Mouse (Mus musculus) liver, embryonic 11.5 days (tissue): ENCODE measurements around the gene Cyp1b1. TPM values are rescaled to one million over a fixed set of nuclear protein-coding genes. Genes with fewer than 3 reads are reported as not detected.
A peak's percentile ranks its signal among the peaks of the same experiment; 100 is the strongest.

ENCODE experiments used
- ATAC-seq: fragments of 200-750 bp; cut with Nextera tagmentation; replicated peaks from 2 replicates; pipeline ENCODE4 v1.8.0; 2017; ENCODE audit warnings: moderate number of reproducible peaks, mild to moderate bottlenecking, moderate TSS enrichment, moderate library complexity; ENCODE audit not compliant: low FRiP score
- DNase-seq: peaks from one replicate; pipeline ENCODE4 v3.0.0-alpha.2; 2017; ENCODE audit warnings: low spot score
- H3K27ac ChIP-seq: fragments of 300-500 bp; sonication (generic); 2 replicates; pipeline ENCODE4 v1.5.1; 2014; ENCODE audit warnings: mild to moderate bottlenecking, low read depth, low read length, control low read depth
- H3K27me3 ChIP-seq: fragments of 300-500 bp; sonication (generic); replicated peaks from 2 replicates; pipeline ENCODE4 v1.6.1; 2014; ENCODE audit warnings: low read length, mixed read lengths; ENCODE audit not compliant: control insufficient read depth, insufficient read depth
- H3K36me3 ChIP-seq: fragments of 300-500 bp; sonication (generic); 2 replicates; pipeline ENCODE4 v1.6.1; 2014; ENCODE audit warnings: mild to moderate bottlenecking, low read length, moderate library complexity, mixed read lengths; ENCODE audit not compliant: control insufficient read depth, insufficient read depth
- H3K4me1 ChIP-seq: fragments of 300-500 bp; sonication (generic); replicated peaks from 2 replicates; pipeline ENCODE4 v1.6.1; 2014; ENCODE audit warnings: low read length, mixed read lengths; ENCODE audit not compliant: control insufficient read depth, insufficient read depth
- H3K4me2 ChIP-seq: fragments of 300-500 bp; sonication (generic); 2 replicates; pipeline ENCODE4 v1.6.1; 2014; ENCODE audit warnings: mild to moderate bottlenecking, control low read depth, moderate library complexity
- H3K4me3 ChIP-seq: fragments of 300-500 bp; sonication (generic); 2 replicates; pipeline ENCODE4 v1.5.1; 2014; ENCODE audit warnings: low read depth, low read length, control low read depth
- H3K9ac ChIP-seq: fragments of 300-500 bp; sonication (generic); 2 replicates; pipeline ENCODE4 v1.6.1; 2014; ENCODE audit warnings: low read depth, low read length, control low read depth
- H3K9me3 ChIP-seq: fragments of 300-500 bp; sonication (generic); 2 replicates; pipeline ENCODE4 v1.6.1; 2016; ENCODE audit warnings: low read length, inconsistent platforms, mixed read lengths; ENCODE audit not compliant: control insufficient read depth
- WGBS: fragments of 180-500 bp; shearing (Covaris S2); extraction: QIAGEN DNeasy Blood & Tissue Kit; methylation state at CpG from one replicate; pipeline ENCODE4 v1.1.7; 2014; 5-methylcytosine and 5-hydroxymethylcytosine counted together
- polyA plus RNA-seq: library from polyadenylated mRNA; unstranded; fragments of >200 nt; fragmentation: Nextera tagmentation; extraction: Ambion mirVana; gene quantifications from 2 replicates; pipeline ENCODE4 v1.2.1, GENCODE M21; 2014

The Cyp1b1 gene
- 6.9 and 10.2 TPM in 2 replicates for polyA plus RNA-seq

DNA sequence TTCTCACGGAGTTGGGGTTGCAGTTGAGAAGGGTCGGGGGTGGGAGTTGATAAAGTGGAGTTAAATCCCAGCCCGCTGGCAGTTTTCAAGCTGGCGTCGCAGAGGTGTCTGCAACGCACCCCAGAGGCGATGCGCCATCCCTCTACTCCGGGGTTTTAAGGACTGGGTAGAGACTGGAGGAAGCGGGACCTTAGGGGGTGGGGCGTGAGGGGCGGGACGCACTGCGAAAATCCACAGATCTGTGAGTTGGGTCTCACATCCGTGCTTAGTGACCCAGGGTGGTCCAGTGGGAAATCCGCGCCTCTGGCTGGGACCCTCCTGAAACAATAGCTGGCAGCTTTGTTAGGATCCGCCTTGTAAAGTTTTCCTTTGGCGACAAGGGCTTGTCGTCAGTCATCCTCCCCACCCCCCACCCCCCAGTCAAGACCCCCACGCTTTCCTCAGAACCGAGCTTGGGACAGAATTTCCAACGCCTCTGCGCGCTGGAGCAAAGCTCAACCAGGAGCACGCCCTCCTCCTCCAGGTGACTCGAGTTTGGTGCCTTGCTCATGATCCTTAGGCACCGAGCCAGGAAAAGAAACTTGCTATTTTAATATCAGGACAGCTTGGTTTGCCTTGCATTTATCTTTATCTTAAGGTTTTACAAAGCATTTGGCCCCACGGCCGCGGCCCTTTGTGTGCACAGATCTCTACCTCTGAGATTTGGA lies at the start of gene Cyp1b1:
Gene Cyp1b1 (minus strand): TSS at position 131 of the 707 bp plus-strand sequence.
- Histone ChIP-seq H3K4me2 (peak within 1 kb of the TSS; percentile 80), H3K27ac (no peak within 1 kb of the TSS), H3K9me3 (no peaks in the 10 kb centered on the region), H3K4me1 (peaks cover 15% of the 10 kb centered on the region; the same call in 1 of the 2 replicates), H3K9ac (peak within 1 kb of the TSS; percentile 38), H3K27me3 (peaks cover 63% of the 10 kb centered on the region), H3K36me3 (no peaks in the 10 kb centered on the region), H3K4me3 (peak within 1 kb of the TSS; percentile 43)
- WGBS: 2% methylated on average over 31 of the region's 31 CpGs
- no peak for DNase-seq
- no peak for ATAC-seq

DNA sequence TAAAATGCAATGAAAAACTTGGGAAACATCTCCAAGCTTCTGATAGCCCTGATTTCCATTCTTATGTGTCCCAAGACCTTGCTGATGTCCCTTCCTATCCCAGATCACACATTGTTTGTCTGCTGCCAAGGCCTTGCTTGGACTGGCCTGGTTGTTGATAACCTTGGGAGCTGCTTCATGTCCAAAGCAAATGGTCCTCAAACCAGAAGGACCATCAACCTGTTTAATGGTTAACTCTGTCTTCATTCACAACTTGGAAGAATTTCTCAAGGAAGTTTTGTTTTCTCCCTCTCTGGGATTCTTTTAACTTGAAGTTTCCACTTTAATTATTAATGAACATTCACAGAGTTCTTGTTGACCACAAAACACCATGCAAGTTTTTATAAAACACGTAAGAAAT lies 47.0 kb upstream of the Cyp1b1 start:
- H3K4me2 ChIP-seq: no peak overlapping the region
- H3K27me3 ChIP-seq: no peaks in the 10 kb centered on the region
- H3K9me3 ChIP-seq: no peaks in the 10 kb centered on the region
- H3K9ac ChIP-seq: no peak overlapping the region
- 75% methylated on average over 1 of the region's 1 CpGs for WGBS
- DNase-seq (no peak), ATAC-seq (no peak)
- H3K4me3 ChIP-seq: no peak overlapping the region
- no peak overlapping the region for H3K27ac ChIP-seq
- no peaks in the 10 kb centered on the region for H3K36me3 ChIP-seq
- H3K4me1 ChIP-seq: no peaks in the 10 kb centered on the region

DNA sequence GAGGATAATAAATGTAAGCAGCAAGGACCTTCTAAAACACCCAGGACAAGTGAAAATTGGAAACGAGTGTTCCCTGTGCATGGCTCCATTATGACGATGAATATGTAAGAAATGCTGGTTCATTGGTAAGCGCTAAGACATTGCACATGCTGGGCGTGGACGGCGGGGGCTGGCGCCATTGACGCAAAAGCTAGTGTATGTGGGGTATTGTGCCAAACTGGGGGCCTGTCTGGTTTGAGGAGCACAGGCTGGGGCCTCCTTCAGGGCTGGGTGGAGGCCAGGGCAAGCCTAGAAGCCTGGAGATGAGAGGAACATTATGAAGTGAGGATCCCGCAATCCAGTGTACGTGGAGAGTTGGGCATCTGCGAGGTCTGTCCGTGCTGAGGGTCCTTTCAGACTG lies 39.0 kb upstream of the Cyp1b1 start:
- no peak overlapping the region for H3K4me3 ChIP-seq
- WGBS: 93% methylated on average over 12 of the region's 12 CpGs
- H3K4me1 ChIP-seq: no peaks in the 10 kb centered on the region
- no peak for ATAC-seq
- no peaks in the 10 kb centered on the region for H3K36me3 ChIP-seq
- H3K27me3 ChIP-seq: no peaks in the 10 kb centered on the region
- no peak overlapping the region for H3K4me2 ChIP-seq
- no peak for DNase-seq
- H3K9me3 ChIP-seq: no peaks in the 10 kb centered on the region
- H3K27ac ChIP-seq: no peak overlapping the region
- H3K9ac ChIP-seq: no peak overlapping the region

DNA sequence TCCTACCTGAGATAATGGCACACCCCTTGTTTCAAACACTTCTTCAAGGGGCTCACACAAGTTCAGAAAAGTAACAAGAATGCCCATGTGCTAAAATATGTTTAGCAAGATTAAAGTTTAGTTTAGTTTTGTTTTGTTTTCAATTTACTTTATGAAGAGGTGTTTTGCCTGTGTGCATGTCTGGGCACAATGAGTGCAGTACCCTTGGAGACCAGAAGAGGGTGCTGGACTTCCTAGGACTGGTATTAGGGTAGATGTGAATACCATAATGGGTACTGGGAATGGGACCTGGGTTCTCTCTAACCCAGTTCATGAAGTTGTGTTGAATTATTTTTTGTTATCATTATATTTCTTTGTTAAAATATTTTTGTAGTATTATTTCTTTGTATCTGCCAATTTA lies 38.0 kb upstream of the Cyp1b1 start:
- no peaks in the 10 kb centered on the region for H3K9me3 ChIP-seq
- ATAC-seq (no peak), DNase-seq (no peak)
- no peak overlapping the region for H3K4me3 ChIP-seq
- H3K36me3 ChIP-seq: no peaks in the 10 kb centered on the region
- no peaks in the 10 kb centered on the region for H3K4me1 ChIP-seq
- H3K4me2 ChIP-seq: no peak overlapping the region
- no peak overlapping the region for H3K27ac ChIP-seq
- H3K27me3 ChIP-seq: no peaks in the 10 kb centered on the region
- H3K9ac ChIP-seq: no peak overlapping the region

DNA sequence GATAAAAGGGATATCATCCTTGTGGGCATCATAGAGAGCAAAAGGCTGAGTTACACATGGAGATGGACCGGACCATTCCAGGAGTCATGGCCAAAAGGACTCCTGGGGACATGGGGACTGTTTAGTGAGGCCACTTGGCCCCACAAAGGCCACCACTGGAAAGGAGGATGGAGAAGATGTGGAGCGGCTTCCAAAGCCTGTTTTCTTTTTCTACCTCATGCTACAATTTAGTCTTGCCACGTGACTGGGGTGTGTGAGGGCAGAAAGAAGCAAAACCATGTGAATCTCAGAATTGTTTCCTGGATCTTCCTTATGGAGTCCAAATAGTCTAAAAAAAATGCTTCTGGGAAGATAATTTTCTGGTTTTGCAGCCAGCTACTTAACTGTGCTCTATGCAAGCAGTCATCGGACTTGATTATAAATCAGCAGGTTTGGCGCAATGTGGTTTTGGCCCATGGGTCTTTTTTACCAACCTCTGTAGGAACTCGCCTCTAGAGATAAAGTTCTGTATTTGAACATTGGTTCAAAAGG lies 36.9 kb upstream of the Cyp1b1 start:
- no peak for ATAC-seq
- 87% methylated on average over 6 of the region's 6 CpGs for WGBS
- H3K4me1 ChIP-seq: no peaks in the 10 kb centered on the region

DNA sequence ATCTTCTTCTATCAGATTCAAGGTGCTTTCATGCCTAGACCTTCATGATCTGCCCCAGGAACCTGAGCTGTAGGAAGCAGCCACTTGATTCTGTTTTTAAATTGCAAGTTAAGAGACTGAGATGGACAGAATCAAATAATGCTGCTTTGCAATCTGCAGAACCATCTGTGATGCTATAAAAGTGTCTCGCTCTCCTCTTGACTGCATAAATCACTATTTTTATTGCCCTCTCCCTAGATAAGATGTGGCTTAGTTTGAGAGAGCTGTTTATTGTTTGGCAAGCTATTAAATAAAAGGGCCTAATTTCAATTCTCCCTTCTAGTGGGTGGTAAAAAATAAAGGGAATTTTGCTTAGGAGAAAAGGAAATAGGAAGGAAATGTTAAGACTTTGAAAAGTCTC lies 34.8 kb upstream of the Cyp1b1 start:
- ATAC-seq: no peak
- no peak overlapping the region for H3K9ac ChIP-seq
- H3K4me3 ChIP-seq: no peak overlapping the region
- no peaks in the 10 kb centered on the region for H3K4me1 ChIP-seq
- WGBS: 82% methylated on average over 1 of the region's 1 CpGs
- DNase-seq: no peak
- H3K27me3 ChIP-seq: no peaks in the 10 kb centered on the region
- H3K36me3 ChIP-seq: no peaks in the 10 kb centered on the region
- H3K9me3 ChIP-seq: no peaks in the 10 kb centered on the region
- H3K4me2 ChIP-seq: no peak overlapping the region
- H3K27ac ChIP-seq: no peak overlapping the region

More for the DNA sequence above, 36.9 kb upstream of the Cyp1b1 start:
- Histone ChIP-seq H3K36me3 (no peaks in the 10 kb centered on the region), H3K4me2 (no peak overlapping the region), H3K27me3 (no peaks in the 10 kb centered on the region), H3K9ac (no peak overlapping the region), H3K27ac (no peak overlapping the region), H3K9me3 (no peaks in the 10 kb centered on the region), H3K4me3 (no peak overlapping the region)
- DNase-seq: no peak

DNA sequence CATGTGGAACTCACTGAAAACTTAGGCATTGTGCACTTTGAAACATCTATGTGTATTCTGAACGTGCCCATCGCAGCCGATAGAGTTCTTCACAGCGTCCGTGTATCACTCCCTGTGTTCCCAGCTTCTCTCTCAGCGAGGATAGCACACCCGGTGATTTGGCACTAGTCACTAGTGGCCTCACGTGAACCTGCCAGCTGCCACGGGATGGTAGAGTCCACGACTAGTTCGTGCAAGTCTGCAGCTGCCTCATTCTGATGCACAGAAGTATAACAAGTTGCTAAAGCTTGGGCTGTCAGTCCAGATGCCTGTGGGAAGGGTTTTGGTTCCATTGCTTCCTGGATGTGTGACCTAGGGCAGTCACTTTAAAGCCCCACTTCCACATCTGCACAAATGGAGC lies 32.1 kb upstream of the Cyp1b1 start:
- WGBS: 84% methylated on average over 11 of the region's 11 CpGs
- no peak overlapping the region for H3K27ac ChIP-seq

DNA sequence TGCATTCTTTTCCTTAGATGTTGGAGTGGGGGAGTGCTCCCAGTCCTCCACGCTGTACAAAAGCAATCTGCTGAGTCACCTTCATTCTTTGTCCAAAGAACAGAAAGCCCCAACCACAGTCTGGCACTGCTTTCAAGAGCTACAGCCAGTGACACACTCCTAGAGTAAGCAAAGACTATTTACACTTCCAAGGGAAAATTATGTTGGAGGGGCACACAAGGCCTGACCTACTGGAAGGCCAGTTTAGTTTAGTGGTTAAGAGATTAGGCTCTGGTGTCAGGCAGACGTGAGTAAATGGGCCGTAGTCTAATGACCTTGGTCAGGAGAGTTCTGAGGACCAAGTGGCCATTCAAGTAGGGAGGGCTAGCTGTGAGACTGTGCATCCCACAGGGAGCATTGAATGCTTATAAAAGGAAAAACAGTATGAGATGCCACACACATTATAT lies 31.3 kb upstream of the Cyp1b1 start:
- DNase-seq (no peak), ATAC-seq (0 out of 2 replicates have a peak, but pooled peaks have one; percentile 23)
- Histone ChIP-seq H3K36me3 (no peaks in the 10 kb centered on the region), H3K9me3 (no peaks in the 10 kb centered on the region), H3K4me2 (no peak overlapping the region), H3K27ac (no peak overlapping the region), H3K9ac (no peak overlapping the region), H3K4me3 (no peak overlapping the region), H3K27me3 (no peaks in the 10 kb centered on the region), H3K4me1 (no peaks in the 10 kb centered on the region)
- 40% methylated on average over 3 of the region's 3 CpGs for WGBS

More for the DNA sequence above, 32.1 kb upstream of the Cyp1b1 start:
- Histone ChIP-seq H3K27me3 (no peaks in the 10 kb centered on the region), H3K4me3 (no peak overlapping the region), H3K9me3 (no peaks in the 10 kb centered on the region), H3K9ac (no peak overlapping the region), H3K4me1 (no peaks in the 10 kb centered on the region), H3K36me3 (no peaks in the 10 kb centered on the region), H3K4me2 (no peak overlapping the region)
- DNase-seq: no peak
- no peak for ATAC-seq
